In the genomic region with DNA sequence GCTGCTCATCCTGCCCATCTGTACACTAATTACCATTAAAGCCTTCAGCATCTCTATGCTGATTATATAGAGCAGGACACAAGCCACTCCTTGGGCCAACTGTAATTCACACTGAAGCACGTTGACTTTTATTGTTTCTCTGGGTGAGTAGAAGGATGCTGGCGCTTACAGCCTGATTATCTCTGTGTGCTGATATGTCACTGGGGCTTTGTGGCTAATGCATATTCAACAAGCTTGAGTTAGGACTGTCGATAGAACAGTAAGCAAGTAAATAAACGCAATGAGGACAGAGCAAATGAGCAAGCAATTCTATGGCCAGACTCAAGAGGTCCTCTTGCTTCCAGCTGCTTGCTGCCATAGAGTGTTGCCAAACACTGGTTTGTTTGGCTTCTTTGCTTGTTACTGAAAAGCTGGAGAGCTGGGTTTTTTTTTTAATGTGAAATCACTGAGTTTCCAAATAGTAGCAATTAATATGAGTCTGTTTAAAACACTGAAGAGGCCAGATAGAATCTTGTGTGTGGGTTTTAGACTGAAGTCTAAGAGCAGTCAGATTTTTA, we compare ENCODE assay signal across 20 mouse cellular contexts.
DNase-seq lines count a peak whose midpoint lies in the region; ATAC-seq and TF ChIP-seq lines count a peak whose summit lies in the region.
"Had no signal": no experiment of that assay in that cellular context is flagged by ENCODE, and none has a peak within 500 bp of the region (broad histone marks: within the 10 kb centered on the region; RNA-seq: fewer than 3 reads in every experiment).

No protein-coding gene starts in this region.

- no peaks in the 10 kb centered on the region for H3K27me3 ChIP-seq in hindbrain, embryonic 14.5 days (ENCODE audit: control insufficient read depth, insufficient read depth, low read length)
- H3K27me3 ChIP-seq in hindbrain, embryonic 12.5 days: no peaks in the 10 kb centered on the region
- H3K27me3 ChIP-seq in neural tube, embryonic 15.5 days (replicated peaks): no peaks in the 10 kb centered on the region
- H3K27me3 ChIP-seq: megakaryocyte, embryonic 14.5 days; neural tube, embryonic 13.5 days had no signal

- H3K4me2 ChIP-seq in hindbrain, embryonic 14.5 days (replicated peaks): no peak overlapping the region
- H3K4me2 ChIP-seq in hindbrain, embryonic 12.5 days (replicated peaks): no peak overlapping the region
- H3K4me2 ChIP-seq in neural tube, embryonic 15.5 days: no peak overlapping the region
- H3K4me2 ChIP-seq: liver, embryonic 11.5 days; lung, embryonic 14.5 days; neural tube, embryonic 13.5 days had no signal

- WGBS in hindbrain, embryonic 14.5 days: 50% methylated on average over 4 of the region's 4 CpGs
- 74% methylated on average over 4 of the region's 4 CpGs for WGBS in hindbrain, embryonic 12.5 days
- 27% methylated on average over 4 of the region's 4 CpGs for WGBS in neural tube, embryonic 15.5 days

- no peak overlapping the region for H3K9ac ChIP-seq in hindbrain, embryonic 14.5 days
- H3K9ac ChIP-seq in hindbrain, embryonic 12.5 days: no peak overlapping the region
- H3K9ac ChIP-seq in neural tube, embryonic 15.5 days (replicated peaks): no peak overlapping the region
- H3K9ac ChIP-seq: lung, embryonic 14.5 days; neural tube, embryonic 13.5 days had no signal

- H3K9me3 ChIP-seq in hindbrain, embryonic 14.5 days (ENCODE audit: control insufficient read depth, low read length): no peaks in the 10 kb centered on the region
- no peaks in the 10 kb centered on the region for H3K9me3 ChIP-seq in hindbrain, embryonic 12.5 days (replicated peaks)
- no peaks in the 10 kb centered on the region for H3K9me3 ChIP-seq in neural tube, embryonic 15.5 days (replicated peaks)
- H3K9me3 ChIP-seq: embryonic facial prominence, embryonic 10.5 days; megakaryocyte, embryonic 14.5 days; neural tube, embryonic 13.5 days had no signal

- no peaks in the 10 kb centered on the region for H3K4me1 ChIP-seq in hindbrain, embryonic 14.5 days (replicated peaks; ENCODE audit: control insufficient read depth, insufficient read depth, low read length)
- H3K4me1 ChIP-seq in hindbrain, embryonic 12.5 days: no peaks in the 10 kb centered on the region
- H3K4me1 ChIP-seq in neural tube, embryonic 15.5 days: peaks cover 6% of the 10 kb centered on the region; the same call in 1 of the 2 replicates

- no peak overlapping the region for H3K27ac ChIP-seq in hindbrain, embryonic 14.5 days
- no peak overlapping the region for H3K27ac ChIP-seq in hindbrain, embryonic 12.5 days
- no peak overlapping the region for H3K27ac ChIP-seq in neural tube, embryonic 15.5 days (replicated peaks)
- H3K27ac ChIP-seq: embryonic facial prominence, embryonic 10.5 days; left cerebral cortex, adult 2 months; neural tube, embryonic 13.5 days had no signal

- no peak for TF ChIP-seq POLR2A in brain, embryonic 14.5 days (IDR thresholded peaks at IDR 0.05; ENCODE audit: borderline replicate concordance, extremely low read depth, insufficient read depth, insufficient read length, poor library complexity, severe bottlenecking)

- H3K4me3 ChIP-seq in hindbrain, embryonic 14.5 days (replicated peaks; ENCODE audit: low read length): no peak overlapping the region
- no peak overlapping the region for H3K4me3 ChIP-seq in hindbrain, embryonic 12.5 days
- H3K4me3 ChIP-seq in neural tube, embryonic 15.5 days (replicated peaks): no peak overlapping the region
- H3K4me3 ChIP-seq: embryonic facial prominence, embryonic 10.5 days; left cerebral cortex, adult 2 months; megakaryocyte, embryonic 14.5 days; neural tube, embryonic 13.5 days had no signal

- H3K36me3 ChIP-seq in hindbrain, embryonic 14.5 days (replicated peaks; ENCODE audit: control insufficient read depth, insufficient read depth): no peaks in the 10 kb centered on the region
- no peaks in the 10 kb centered on the region for H3K36me3 ChIP-seq in hindbrain, embryonic 12.5 days
- no peaks in the 10 kb centered on the region for H3K36me3 ChIP-seq in neural tube, embryonic 15.5 days
- H3K36me3 ChIP-seq: embryonic facial prominence, embryonic 10.5 days; neural tube, embryonic 13.5 days had no signal

- no peak for TF ChIP-seq CTCF in brain, embryonic 14.5 days (IDR thresholded peaks at IDR 0.05; ENCODE audit: borderline replicate concordance, extremely low read depth, insufficient read depth, insufficient read length)

- DNase-seq in hindbrain, embryonic 14.5 days (ENCODE audit: low spot score): no peak
- peak; percentile 52 for DNase-seq in lung, postnatal 10 days
- DNase-seq in lung, postnatal 14 days: no peak
- peak; percentile 39 for DNase-seq in brain, embryonic 14.5 days (ENCODE audit: low read depth)
- no peak for DNase-seq in retina, postnatal 1 day
- DNase-seq: adrenal gland, adult 8-10 months; cerebellum, adult 9-10 months; heart, postnatal 36 days; kidney, adult 9 months; kidney, postnatal 25 days; left cerebral cortex, postnatal 4 days; lung, embryonic 14.5 days had no signal

- ATAC-seq in hindbrain, embryonic 14.5 days (ENCODE audit: low FRiP score): peak; percentile 60; the same call in 1 of the 2 replicates
- no peak for ATAC-seq in hindbrain, embryonic 12.5 days (ENCODE audit: low FRiP score)
- peak; percentile 77 for ATAC-seq in neural tube, embryonic 15.5 days (ENCODE audit: low FRiP score)
- ATAC-seq: inflammation-experienced regulatory T-cells, adult 6 months had no signal

Comparison
In these comparisons a context has a peak if more than half of its experiments do, and no peak if none do; other contexts are left out.
1. DNase-seq: peak in lung, postnatal 10 days (single experiment) and brain, embryonic 14.5 days (single experiment); none in hindbrain, embryonic 14.5 days (single experiment), lung, postnatal 14 days (single experiment) and retina, postnatal 1 day (single experiment).